Mouse (Mus musculus) forebrain, embryonic 15.5 days (tissue): ENCODE measurements at regions not wholly inside any gene's neighbourhood (a gene's known extent, or its start where the extent isn't known, plus 50 kb on each side); places are given as distances from the start of the nearest gene placed in this dataset.
A peak's percentile ranks its signal among the peaks of the same experiment; 100 is the strongest.

ENCODE experiments used
- ATAC-seq: fragments of 200-750 bp; cut with Nextera tagmentation; replicated peaks from 2 replicates; pipeline ENCODE4 v1.8.0; 2017; ENCODE audit warnings: mild to moderate bottlenecking, moderate TSS enrichment, moderate library complexity
- H3K27ac ChIP-seq: fragments of 300-500 bp; sonication (generic); replicated peaks from 2 replicates; pipeline ENCODE4 v1.5.1; 2015; ENCODE audit warnings: mild to moderate bottlenecking, inconsistent platforms
- H3K27me3 ChIP-seq: fragments of 300-500 bp; sonication (generic); 2 replicates; pipeline ENCODE4 v1.6.1; 2015; ENCODE audit warnings: inconsistent platforms
- H3K36me3 ChIP-seq: fragments of 300-500 bp; sonication (generic); 2 replicates; pipeline ENCODE4 v1.6.1; 2015; ENCODE audit warnings: mild to moderate bottlenecking, inconsistent platforms
- H3K4me1 ChIP-seq: fragments of 300-500 bp; sonication (generic); 2 replicates; pipeline ENCODE4 v1.6.1; 2015; ENCODE audit warnings: inconsistent platforms
- H3K4me2 ChIP-seq: fragments of 300-500 bp; sonication (generic); replicated peaks from 2 replicates; pipeline ENCODE4 v1.6.1; 2015; ENCODE audit warnings: mild to moderate bottlenecking, inconsistent platforms
- H3K4me3 ChIP-seq: fragments of 300-500 bp; sonication (generic); 2 replicates; pipeline ENCODE4 v1.5.1; 2015; ENCODE audit warnings: mild to moderate bottlenecking, inconsistent platforms
- H3K9ac ChIP-seq: fragments of 300-500 bp; sonication (generic); replicated peaks from 2 replicates; pipeline ENCODE4 v1.6.1; 2015; ENCODE audit warnings: mild to moderate bottlenecking, inconsistent platforms
- H3K9me3 ChIP-seq: fragments of 300-500 bp; sonication (generic); 2 replicates; pipeline ENCODE4 v1.6.1; 2016; ENCODE audit warnings: inconsistent platforms
- WGBS: fragments of 180-500 bp; shearing (Covaris S2); methylation state at CpG from one replicate; pipeline ENCODE4 v1.1.7; 2015; ENCODE audit warnings: mixed read lengths; 5-methylcytosine and 5-hydroxymethylcytosine counted together

DNA sequence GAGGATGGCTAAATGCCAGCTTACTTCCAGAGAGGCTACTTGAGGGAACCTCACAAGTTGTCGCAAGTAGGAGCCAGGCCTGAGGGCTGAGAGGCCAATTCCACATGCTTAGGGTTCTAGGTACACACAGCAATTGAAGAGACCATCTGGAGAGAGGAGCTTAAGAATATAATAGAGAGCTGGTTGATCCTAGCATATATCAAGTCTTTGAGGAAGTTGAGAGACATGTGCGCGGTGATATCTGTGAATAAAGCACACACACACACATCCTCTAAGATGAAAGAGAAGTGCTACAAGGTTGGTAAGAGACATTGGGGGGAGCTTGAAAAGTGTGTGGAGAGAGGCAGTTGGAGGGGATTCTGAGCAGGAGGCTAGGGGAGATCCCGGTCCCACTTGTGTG is 189.5 kb downstream of the Zfp462 start:
- H3K9me3 ChIP-seq = no peaks in the 10 kb centered on the region
- ATAC-seq = no peak
- no peaks in the 10 kb centered on the region for H3K36me3 ChIP-seq
- H3K27ac ChIP-seq = no peak overlapping the region
- H3K4me1 ChIP-seq = peaks cover 5% of the 10 kb centered on the region; the same call in 1 of the 2 replicates
- H3K9ac ChIP-seq = no peak overlapping the region
- 92% methylated on average over 4 of the region's 4 CpGs for WGBS
- H3K27me3 ChIP-seq = no peaks in the 10 kb centered on the region
- H3K4me3 ChIP-seq = no peak overlapping the region
- H3K4me2 ChIP-seq = no peak overlapping the region

GRCm38 (mm10) chr4:55134791-55135190 is 189.9 kb downstream of the Zfp462 start:
- 61% methylated on average over 4 of the region's 4 CpGs for WGBS
- Histone ChIP-seq H3K4me1 (peaks cover 5% of the 10 kb centered on the region; the same call in 1 of the 2 replicates), H3K4me2 (no peak overlapping the region), H3K27ac (no peak overlapping the region), H3K9ac (no peak overlapping the region), H3K36me3 (no peaks in the 10 kb centered on the region), H3K4me3 (no peak overlapping the region), H3K9me3 (no peaks in the 10 kb centered on the region), H3K27me3 (no peaks in the 10 kb centered on the region)
- no peak for ATAC-seq

GRCm38 (mm10) chr4:55136283-55136682 is 191.4 kb downstream of the Zfp462 start:
- Histone ChIP-seq H3K36me3 (no peaks in the 10 kb centered on the region), H3K27me3 (no peaks in the 10 kb centered on the region), H3K4me1 (peaks cover 5% of the 10 kb centered on the region; the same call in 1 of the 2 replicates), H3K4me2 (no peak overlapping the region), H3K4me3 (no peak overlapping the region), H3K27ac (no peak overlapping the region), H3K9ac (no peak overlapping the region), H3K9me3 (no peaks in the 10 kb centered on the region)
- ATAC-seq = no peak
- WGBS = 6% methylated on average over 9 of the region's 9 CpGs

GRCm38 (mm10) chr4:55137781-55138394 is 193.0 kb downstream of the Zfp462 start:
- Histone ChIP-seq H3K27me3 (no peaks in the 10 kb centered on the region), H3K4me1 (peaks cover 5% of the 10 kb centered on the region; the same call in 1 of the 2 replicates), H3K9me3 (no peaks in the 10 kb centered on the region), H3K4me3 (no peak overlapping the region), H3K9ac (no peak overlapping the region), H3K36me3 (no peaks in the 10 kb centered on the region), H3K4me2 (no peak overlapping the region), H3K27ac (no peak overlapping the region)
- no peak for ATAC-seq
- WGBS = 91% methylated on average over 2 of the region's 2 CpGs

DNA sequence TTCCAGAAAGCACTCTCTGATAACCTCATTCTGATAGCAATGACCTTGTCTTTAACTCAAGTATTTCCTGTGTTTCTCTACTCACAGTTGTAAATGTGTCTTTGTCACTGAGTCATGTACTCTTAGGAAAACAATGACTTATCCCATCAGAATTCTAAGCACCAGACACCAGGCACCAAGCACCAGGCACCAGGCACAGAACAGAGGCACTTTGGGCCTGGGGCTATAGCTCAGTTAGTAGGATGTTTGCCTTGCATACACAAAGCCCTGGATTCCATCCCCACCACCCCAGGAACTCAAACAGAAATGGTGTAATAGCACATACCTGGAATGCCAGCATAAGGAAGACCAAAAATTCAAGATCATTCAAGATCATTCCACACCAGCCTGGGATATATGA is 196.5 kb downstream of the Zfp462 start:
- H3K27ac ChIP-seq = no peak overlapping the region
- H3K36me3 ChIP-seq = no peaks in the 10 kb centered on the region
- no peak overlapping the region for H3K9ac ChIP-seq
- H3K4me3 ChIP-seq = no peak overlapping the region
- ATAC-seq = no peak
- H3K9me3 ChIP-seq = no peaks in the 10 kb centered on the region
- no peaks in the 10 kb centered on the region for H3K27me3 ChIP-seq
- peaks cover 13% of the 10 kb centered on the region for H3K4me1 ChIP-seq
- no peak overlapping the region for H3K4me2 ChIP-seq

GRCm38 (mm10) chr4:55141923-55142732 is 197.3 kb downstream of the Zfp462 start:
- no peak overlapping the region for H3K4me2 ChIP-seq
- no peaks in the 10 kb centered on the region for H3K9me3 ChIP-seq
- 85% methylated on average over 8 of the region's 8 CpGs for WGBS
- no peaks in the 10 kb centered on the region for H3K27me3 ChIP-seq
- no peak overlapping the region for H3K4me3 ChIP-seq
- no peaks in the 10 kb centered on the region for H3K36me3 ChIP-seq
- peaks cover 15% of the 10 kb centered on the region for H3K4me1 ChIP-seq
- H3K9ac ChIP-seq = no peak overlapping the region
- ATAC-seq = no peak
- no peak overlapping the region for H3K27ac ChIP-seq

DNA sequence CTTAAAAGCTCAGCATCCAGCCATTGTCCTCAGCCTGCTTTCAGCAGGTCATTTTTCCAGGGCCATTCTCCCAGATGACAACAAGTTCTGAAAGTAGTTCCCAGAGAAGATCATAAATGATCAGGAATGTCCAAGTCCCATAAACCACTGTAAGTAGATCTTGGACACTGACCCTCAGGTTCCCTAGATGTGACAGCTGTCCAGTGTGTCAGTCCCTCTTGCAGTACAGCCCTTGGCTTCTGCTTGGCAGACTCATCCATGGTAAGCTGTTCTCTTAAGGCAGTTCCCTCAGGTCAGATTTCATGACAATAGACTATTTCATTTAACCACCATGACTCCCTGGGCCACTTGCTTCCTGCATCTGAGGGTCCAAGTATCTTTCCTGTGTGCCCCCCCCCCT is 198.6 kb downstream of the Zfp462 start:
- H3K27me3 ChIP-seq = no peaks in the 10 kb centered on the region
- no peak overlapping the region for H3K4me2 ChIP-seq
- H3K9me3 ChIP-seq = no peaks in the 10 kb centered on the region
- no peak for ATAC-seq
- no peak overlapping the region for H3K4me3 ChIP-seq
- H3K36me3 ChIP-seq = no peaks in the 10 kb centered on the region
- no peak overlapping the region for H3K9ac ChIP-seq
- peaks cover 15% of the 10 kb centered on the region for H3K4me1 ChIP-seq
- no peak overlapping the region for H3K27ac ChIP-seq

GRCm38 (mm10) chr4:55144995-55145394 is 200.1 kb downstream of the Zfp462 start:
- Histone ChIP-seq H3K27me3 (no peaks in the 10 kb centered on the region), H3K4me3 (no peak overlapping the region), H3K4me2 (no peak overlapping the region), H3K27ac (no peak overlapping the region), H3K9me3 (no peaks in the 10 kb centered on the region), H3K9ac (no peak overlapping the region), H3K36me3 (no peaks in the 10 kb centered on the region), H3K4me1 (peaks cover 15% of the 10 kb centered on the region)
- no peak for ATAC-seq
- 35% methylated on average over 1 of the region's 1 CpGs for WGBS

GRCm38 (mm10) chr4:55145968-55146367 is 201.1 kb downstream of the Zfp462 start:
- 48% methylated on average over 8 of the region's 8 CpGs for WGBS
- Histone ChIP-seq H3K4me3 (no peak overlapping the region), H3K27me3 (no peaks in the 10 kb centered on the region), H3K9ac (no peak overlapping the region), H3K36me3 (no peaks in the 10 kb centered on the region), H3K4me2 (no peak overlapping the region), H3K4me1 (peaks cover 15% of the 10 kb centered on the region), H3K27ac (peak overlapping the region; percentile 36), H3K9me3 (no peaks in the 10 kb centered on the region)
- no peak; the same call in 1 of the 2 replicates for ATAC-seq

DNA sequence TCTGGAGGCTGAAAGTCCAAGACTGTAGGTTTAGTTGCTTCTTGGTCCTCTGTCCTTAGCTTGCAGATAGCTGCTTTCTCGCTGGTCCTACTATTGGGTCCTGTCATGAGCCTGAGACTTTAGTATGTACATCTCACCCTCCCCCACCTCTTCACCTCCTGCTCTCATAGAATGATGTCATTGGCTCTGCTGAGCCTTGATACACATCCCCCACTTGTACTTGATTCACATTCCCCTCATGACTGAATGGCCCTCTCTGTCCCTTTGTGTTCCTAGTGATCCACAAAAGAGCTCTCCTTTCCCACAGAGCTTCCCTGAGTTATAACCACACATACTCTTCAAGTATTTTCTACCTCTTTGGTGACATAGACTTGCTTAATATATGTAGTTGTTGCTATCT is 201.5 kb upstream of the Rad23b start:
- H3K9ac ChIP-seq = no peak overlapping the region
- no peak overlapping the region for H3K4me2 ChIP-seq
- no peaks in the 10 kb centered on the region for H3K36me3 ChIP-seq
- H3K4me1 ChIP-seq = peaks cover 15% of the 10 kb centered on the region
- H3K9me3 ChIP-seq = no peaks in the 10 kb centered on the region
- no peaks in the 10 kb centered on the region for H3K27me3 ChIP-seq
- no peak overlapping the region for H3K27ac ChIP-seq
- 58% methylated on average over 1 of the region's 1 CpGs for whole genome bisulfite sequencing
- ATAC-seq = no peak
- H3K4me3 ChIP-seq = no peak overlapping the region

GRCm38 (mm10) chr4:55154556-55154955 is 195.3 kb upstream of the Rad23b start:
- no peaks in the 10 kb centered on the region for H3K36me3 ChIP-seq
- H3K4me2 ChIP-seq = no peak overlapping the region
- no peak overlapping the region for H3K27ac ChIP-seq
- no peaks in the 10 kb centered on the region for H3K27me3 ChIP-seq
- no peak overlapping the region for H3K4me3 ChIP-seq
- no peaks in the 10 kb centered on the region for H3K4me1 ChIP-seq
- no peak overlapping the region for H3K9ac ChIP-seq
- WGBS = 80% methylated on average over 3 of the region's 3 CpGs
- ATAC-seq = no peak
- H3K9me3 ChIP-seq = no peaks in the 10 kb centered on the region

DNA sequence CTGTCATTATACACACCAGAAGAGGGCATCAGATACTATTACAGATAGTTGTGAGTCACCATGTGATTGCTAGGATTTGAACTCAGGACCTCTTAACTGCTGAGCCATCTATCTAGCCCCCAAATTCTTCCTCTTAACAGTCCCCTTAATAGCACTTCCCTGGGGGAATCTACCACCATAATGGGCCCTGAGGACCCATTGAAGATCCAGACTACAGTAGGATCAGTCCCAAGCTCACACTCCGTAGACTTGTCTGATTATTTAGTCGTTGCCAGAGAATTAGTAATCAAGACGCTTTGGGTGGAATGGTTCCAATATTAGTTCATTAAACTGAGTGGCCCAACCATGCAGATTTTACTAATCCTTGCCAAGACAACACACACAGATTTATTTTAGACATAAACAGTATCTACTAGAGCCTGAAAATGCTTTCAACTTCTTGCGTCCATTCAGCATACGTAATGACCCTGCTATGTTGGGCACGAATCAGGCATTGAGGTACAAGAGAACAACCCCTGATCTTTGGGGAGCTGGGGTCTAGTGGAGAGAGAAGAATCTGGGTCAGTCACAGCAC is 191.6 kb upstream of the Rad23b start:
- ATAC-seq = peak; percentile 74
- WGBS = 49% methylated on average over 6 of the region's 6 CpGs
- H3K4me2 ChIP-seq = no peak overlapping the region
- H3K4me1 ChIP-seq = no peaks in the 10 kb centered on the region
- no peak overlapping the region for H3K27ac ChIP-seq
- H3K9ac ChIP-seq = no peak overlapping the region
- no peaks in the 10 kb centered on the region for H3K36me3 ChIP-seq
- H3K4me3 ChIP-seq = no peak overlapping the region
- H3K9me3 ChIP-seq = no peaks in the 10 kb centered on the region
- no peaks in the 10 kb centered on the region for H3K27me3 ChIP-seq
